Comparison of ENCODE assay signal across 20 mouse cellular contexts in genomic region chr3:146283732-146284361, GRCm38 (mm10).
DNase-seq lines count a peak whose midpoint lies in the region; ATAC-seq and TF ChIP-seq lines count a peak whose summit lies in the region.
"Had no signal": no experiment of that assay in that cellular context is flagged by ENCODE, and none has a peak within 500 bp of the region (broad histone marks: within the 10 kb centered on the region; RNA-seq: fewer than 3 reads in every experiment).

No protein-coding gene starts in this region.

- no peak overlapping the region for H3K4me3 ChIP-seq in heart, embryonic 14.5 days (ENCODE audit: control insufficient read depth in 1 of 2, insufficient read depth in 1 of 2, low read depth in 1 of 2, low read length in 2 of 2)
- H3K4me3 ChIP-seq in lung, embryonic 16.5 days (ENCODE audit: low read length), result no peak overlapping the region
- H3K4me3 ChIP-seq in intestine, embryonic 15.5 days (replicated peaks), result no peak overlapping the region
- H3K4me3 ChIP-seq in intestine, postnatal 0 days (ENCODE audit: low read depth, low read length), result no peak overlapping the region
- H3K4me3 ChIP-seq: embryonic facial prominence, embryonic 10.5 days; forebrain, embryonic 13.5 days; hindbrain, embryonic 12.5 days had no signal

- WGBS in heart, embryonic 14.5 days, result 32% methylated on average over 3 of the region's 3 CpGs
- WGBS in lung, embryonic 16.5 days, result 12% methylated on average over 3 of the region's 3 CpGs
- 37% methylated on average over 3 of the region's 3 CpGs for WGBS in intestine, embryonic 15.5 days
- WGBS in intestine, postnatal 0 days, result 24% methylated on average over 3 of the region's 3 CpGs

- H3K27me3 ChIP-seq in heart, embryonic 14.5 days (ENCODE audit: control insufficient read depth, insufficient read depth, low read length), result no peaks in the 10 kb centered on the region
- H3K27me3 ChIP-seq in lung, embryonic 16.5 days (ENCODE audit: control insufficient read depth, insufficient read depth, low read depth, low read length), result no peaks in the 10 kb centered on the region
- no peaks in the 10 kb centered on the region for H3K27me3 ChIP-seq in intestine, embryonic 15.5 days (replicated peaks)
- H3K27me3 ChIP-seq in intestine, postnatal 0 days (replicated peaks; ENCODE audit: control insufficient read depth, insufficient read depth, low read length), result no peaks in the 10 kb centered on the region
- H3K27me3 ChIP-seq: forebrain, embryonic 13.5 days; hindbrain, embryonic 12.5 days had no signal

- intact Hi-C loops in heart, postnatal 14 days (cut with DNase I), result no loop called here
- intact Hi-C loops in gastrocnemius, postnatal 36 days (cut with DNase I), result no loop called here

- no peak overlapping the region for H3K9ac ChIP-seq in heart, embryonic 14.5 days (ENCODE audit: low read length)
- no peak overlapping the region for H3K9ac ChIP-seq in lung, embryonic 16.5 days (ENCODE audit: low read length)
- H3K9ac ChIP-seq in intestine, embryonic 15.5 days, result no peak overlapping the region
- H3K9ac ChIP-seq in intestine, postnatal 0 days (ENCODE audit: low read depth, low read length), result no peak overlapping the region
- H3K9ac ChIP-seq: forebrain, embryonic 13.5 days; forebrain, postnatal 0 days; hindbrain, embryonic 12.5 days had no signal

- TF ChIP-seq CTCF in intestine, postnatal 0 days (IDR thresholded peaks at IDR 0.05; ENCODE audit: low read depth), result peak; percentile 36; the same call in 1 of the 2 replicates

- H3K4me1 ChIP-seq in heart, embryonic 14.5 days (ENCODE audit: control insufficient read depth in 2 of 2, insufficient read depth in 2 of 2, low read length in 2 of 2), result peaks cover 18 to 56% of the 10 kb centered on the region in 2 experiments
- H3K4me1 ChIP-seq in lung, embryonic 16.5 days (replicated peaks; ENCODE audit: control insufficient read depth, insufficient read depth, low read length), result 0 out of 2 replicates have a peak, but pooled peaks cover 3% of the 10 kb centered on the region
- no peaks in the 10 kb centered on the region for H3K4me1 ChIP-seq in intestine, embryonic 15.5 days (replicated peaks)
- H3K4me1 ChIP-seq in intestine, postnatal 0 days (replicated peaks; ENCODE audit: control insufficient read depth, insufficient read depth, low read length), result peaks cover 4% of the 10 kb centered on the region; the same call in 1 of the 2 replicates
- H3K4me1 ChIP-seq: embryonic facial prominence, embryonic 10.5 days; forebrain, embryonic 13.5 days; hindbrain, embryonic 12.5 days had no signal

- DNase-seq in heart, postnatal 14 days, result no peak
- DNase-seq in lung, postnatal 4 days, result no peak
- DNase-seq in gastrocnemius, postnatal 36 days, result no peak
- no peak for DNase-seq in T-cell, adult 2 months (ENCODE audit: low spot score)
- DNase-seq: adrenal gland, adult 8-10 months; adrenal gland, postnatal 36 days; cerebellum, adult 2 months; cerebellum, postnatal 10 days; forebrain, postnatal 0 days; gastrocnemius, postnatal 14 days; heart, postnatal 36 days had no signal

- peaks cover 28% of the 10 kb centered on the region for H3K36me3 ChIP-seq in heart, embryonic 14.5 days (ENCODE audit: control insufficient read depth, insufficient read depth, low read length)
- no peaks in the 10 kb centered on the region for H3K36me3 ChIP-seq in lung, embryonic 16.5 days (ENCODE audit: control insufficient read depth, insufficient read depth, low read length)
- H3K36me3 ChIP-seq in intestine, embryonic 15.5 days, result no peaks in the 10 kb centered on the region
- no peaks in the 10 kb centered on the region for H3K36me3 ChIP-seq in intestine, postnatal 0 days (ENCODE audit: control insufficient read depth, insufficient read depth)
- H3K36me3 ChIP-seq: embryonic facial prominence, embryonic 10.5 days; hindbrain, embryonic 12.5 days had no signal

- ATAC-seq in heart, embryonic 14.5 days (ENCODE audit: insufficient number of reproducible peaks, insufficient read depth, low FRiP score, low read depth), result no peak
- peak; percentile 56; the same call in 1 of the 2 replicates for ATAC-seq in lung, embryonic 16.5 days (ENCODE audit: low read depth)
- ATAC-seq in intestine, embryonic 15.5 days, result peak; percentile 87
- ATAC-seq in intestine, postnatal 0 days, result peak; percentile 88
- ATAC-seq: forebrain, embryonic 13.5 days; forebrain, postnatal 0 days; hindbrain, embryonic 16.5 days; inflammation-experienced regulatory T-cells, adult 6 months had no signal

- H3K27ac ChIP-seq in heart, embryonic 14.5 days (replicated peaks in 1 of 2; ENCODE audit: control insufficient read depth in 1 of 2, insufficient read depth in 1 of 2, low read depth in 2 of 2, low read length in 2 of 2), result peak overlapping the region; percentile 27 to 53; a peak in 3 of 4 replicates
- H3K27ac ChIP-seq in lung, embryonic 16.5 days (ENCODE audit: low read length), result no peak overlapping the region
- no peak overlapping the region for H3K27ac ChIP-seq in intestine, embryonic 15.5 days
- H3K27ac ChIP-seq in intestine, postnatal 0 days (ENCODE audit: low read depth, low read length), result peak overlapping the region; percentile 62
- H3K27ac ChIP-seq: embryonic facial prominence, embryonic 10.5 days; forebrain, embryonic 13.5 days; hindbrain, embryonic 12.5 days had no signal

- no peak overlapping the region for H3K4me2 ChIP-seq in heart, embryonic 14.5 days (ENCODE audit: low read length)
- no peak overlapping the region for H3K4me2 ChIP-seq in lung, embryonic 16.5 days (ENCODE audit: low read depth, low read length)
- no peak overlapping the region for H3K4me2 ChIP-seq in intestine, embryonic 15.5 days (replicated peaks)
- no peak overlapping the region for H3K4me2 ChIP-seq in intestine, postnatal 0 days (replicated peaks; ENCODE audit: low read depth)
- H3K4me2 ChIP-seq: forebrain, embryonic 13.5 days; hindbrain, embryonic 12.5 days had no signal

- 0 out of 2 replicates have a peak, but pooled peaks cover 3% of the 10 kb centered on the region for H3K9me3 ChIP-seq in heart, embryonic 14.5 days (ENCODE audit: control insufficient read depth, low read length)
- H3K9me3 ChIP-seq in lung, embryonic 16.5 days (ENCODE audit: control insufficient read depth, low read length), result no peaks in the 10 kb centered on the region
- H3K9me3 ChIP-seq in intestine, embryonic 15.5 days, result no peaks in the 10 kb centered on the region
- H3K9me3 ChIP-seq in intestine, postnatal 0 days (ENCODE audit: control insufficient read depth), result no peaks in the 10 kb centered on the region
- H3K9me3 ChIP-seq: embryonic facial prominence, embryonic 10.5 days; forebrain, embryonic 13.5 days; hindbrain, embryonic 12.5 days had no signal

Comparison
In these comparisons a context has a peak if more than half of its experiments do, and no peak if none do; other contexts are left out.
1. H3K27ac ChIP-seq: peak in heart, embryonic 14.5 days (2 of 2) and intestine, postnatal 0 days (single experiment); none in lung, embryonic 16.5 days (single experiment) and intestine, embryonic 15.5 days (single experiment).